Mouse (Mus musculus): Measurements from ENCODE around the gene Mllt10.

GRCm38 (mm10) chr2:18039566-18040290 is 15.3 kb upstream of the Mllt10 start:
- TF ChIP-seq BHLHE40 (IDR thresholded peaks at IDR 0.05; ENCODE audit: borderline replicate concordance, low read depth, low read length) (no peak), ZNF384 (IDR thresholded peaks at IDR 0.05; ENCODE audit: low read depth, low read length) (no peak)

Measured in MEL (cell line).